Mouse (Mus musculus): ENCODE results near the gene Abcg1.

Gene Abcg1

GRCm38 (mm10) chr17:31057151-31057890 is at the start of gene Abcg1:
Gene Abcg1 (plus strand): TSS chr17:31057675.
- DNase-seq = peak; percentile 85

GRCm38 (mm10) chr17:31008416-31008815 is 49.1 kb upstream of the Abcg1 start:
- no peak for DNase-seq

GRCm38 (mm10) chr17:31011551-31012394 is 45.7 kb upstream of the Abcg1 start:
- peak; percentile 41 for DNase-seq

- DNase-seq = peak; percentile 51
These were observed 39.2 kb upstream of the Abcg1 start for GRCm38 (mm10) chr17:31018267-31018666.

- peak; percentile 81 for DNase-seq
These were observed 38.0 kb upstream of the Abcg1 start for GRCm38 (mm10) chr17:31019505-31019904.

GRCm38 (mm10) chr17:31020078-31020477 is 37.4 kb upstream of the Abcg1 start:
- no peak for DNase-seq

- no peak for DNase-seq
These were observed 36.2 kb upstream of the Abcg1 start for GRCm38 (mm10) chr17:31021276-31021675.

- no peak for DNase-seq
These were observed 33.2 kb upstream of the Abcg1 start for GRCm38 (mm10) chr17:31024125-31024781.

GRCm38 (mm10) chr17:31024782-31025125 is 32.7 kb upstream of the Abcg1 start:
- no peak for DNase-seq

- no peak for DNase-seq
These were observed 30.5 kb upstream of the Abcg1 start for GRCm38 (mm10) chr17:31026986-31027385.

- no peak for DNase-seq
These were observed 29.8 kb upstream of the Abcg1 start for GRCm38 (mm10) chr17:31027723-31028122.

GRCm38 (mm10) chr17:31028821-31029370 is 28.6 kb upstream of the Abcg1 start:
- no peak for DNase-seq

GRCm38 (mm10) chr17:31029407-31029806 is 28.1 kb upstream of the Abcg1 start:
- no peak for DNase-seq

- no peak for DNase-seq
These were observed 25.1 kb upstream of the Abcg1 start for GRCm38 (mm10) chr17:31032341-31032740.

- DNase-seq = no peak
These were observed 24.2 kb upstream of the Abcg1 start for GRCm38 (mm10) chr17:31033251-31033650.

- DNase-seq = no peak
These were observed 23.3 kb upstream of the Abcg1 start for GRCm38 (mm10) chr17:31034165-31034564.

- no peak for DNase-seq
These were observed 22.7 kb upstream of the Abcg1 start for GRCm38 (mm10) chr17:31034674-31035356.

GRCm38 (mm10) chr17:31036168-31036876 is 21.2 kb upstream of the Abcg1 start:
- no peak for DNase-seq

- no peak for DNase-seq
These were observed 20.1 kb upstream of the Abcg1 start for GRCm38 (mm10) chr17:31037331-31037730.

GRCm38 (mm10) chr17:31038381-31038780 is 19.1 kb upstream of the Abcg1 start:
- DNase-seq = no peak

- no peak for DNase-seq
These were observed 17.8 kb upstream of the Abcg1 start for GRCm38 (mm10) chr17:31039626-31040025.

GRCm38 (mm10) chr17:31040421-31040820 is 17.1 kb upstream of the Abcg1 start:
- no peak for DNase-seq
